Mouse (Mus musculus) embryo, embryonic 11 days (tissue): ENCODE results near the gene Hoxc8.

Experiments
- DNase-seq: peaks from one replicate; pipeline ENCODE4 v3.0.0-alpha.2; 2015

Gene Hoxc8

DNA sequence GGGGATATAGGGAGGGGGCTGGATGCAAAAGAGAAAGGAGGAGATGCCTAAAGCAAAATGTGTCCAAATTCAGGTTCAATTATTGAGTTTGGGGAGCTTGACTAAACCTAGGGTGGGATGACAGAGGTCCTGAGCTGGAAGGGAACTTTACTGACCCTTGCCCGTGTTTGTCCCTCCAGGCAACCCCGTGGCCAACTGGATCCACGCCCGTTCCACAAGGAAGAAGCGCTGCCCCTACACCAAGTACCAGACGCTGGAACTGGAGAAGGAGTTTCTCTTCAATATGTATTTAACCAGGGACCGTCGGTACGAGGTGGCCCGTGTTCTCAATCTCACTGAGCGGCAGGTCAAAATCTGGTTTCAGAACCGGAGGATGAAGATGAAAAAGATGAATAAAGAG is 6.7 kb upstream of the Hoxc8 start:
- no peak for DNase-seq

DNA sequence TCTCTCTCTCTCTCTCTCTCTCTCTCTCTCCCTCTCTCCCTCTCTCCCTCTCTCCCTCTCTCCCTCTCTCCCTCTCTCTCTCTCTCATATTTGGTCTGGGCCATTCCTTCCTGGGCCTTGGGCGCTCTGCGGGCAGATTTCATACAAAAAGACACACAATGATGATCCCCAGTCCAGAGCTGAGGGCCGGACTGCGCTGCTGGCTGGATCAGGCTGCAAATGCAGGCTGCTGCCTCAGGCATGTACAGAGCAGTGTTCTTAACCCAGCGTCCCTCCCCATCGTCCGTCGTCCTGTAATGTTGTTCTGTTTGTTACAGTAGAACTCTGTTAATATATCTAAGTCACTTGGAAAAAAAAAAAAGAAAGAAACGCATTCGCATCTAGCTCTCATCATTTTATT is 5.9 kb upstream of the Hoxc8 start:
- no peak for DNase-seq

DNA sequence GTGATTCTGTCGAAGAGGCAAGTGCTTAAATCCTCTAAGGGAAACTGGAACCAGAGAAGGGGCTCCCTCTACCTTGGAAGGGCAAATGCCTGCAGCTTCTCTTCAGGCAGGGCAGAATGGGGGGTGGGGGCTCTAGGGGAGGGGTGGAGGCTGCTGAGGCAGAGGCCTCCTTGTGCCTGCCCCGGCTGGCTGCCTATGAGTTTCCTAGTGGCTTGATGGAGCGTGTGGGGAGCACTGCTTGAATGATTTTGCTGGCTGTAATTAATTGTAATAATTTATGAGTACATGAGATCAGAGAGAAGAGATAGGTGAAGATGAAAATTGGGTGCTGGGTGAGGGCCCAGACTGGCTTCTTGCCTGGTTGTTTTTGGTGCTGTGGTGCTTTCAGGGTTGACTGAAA is 5.5 kb upstream of the Hoxc8 start:
- no peak for DNase-seq

DNA sequence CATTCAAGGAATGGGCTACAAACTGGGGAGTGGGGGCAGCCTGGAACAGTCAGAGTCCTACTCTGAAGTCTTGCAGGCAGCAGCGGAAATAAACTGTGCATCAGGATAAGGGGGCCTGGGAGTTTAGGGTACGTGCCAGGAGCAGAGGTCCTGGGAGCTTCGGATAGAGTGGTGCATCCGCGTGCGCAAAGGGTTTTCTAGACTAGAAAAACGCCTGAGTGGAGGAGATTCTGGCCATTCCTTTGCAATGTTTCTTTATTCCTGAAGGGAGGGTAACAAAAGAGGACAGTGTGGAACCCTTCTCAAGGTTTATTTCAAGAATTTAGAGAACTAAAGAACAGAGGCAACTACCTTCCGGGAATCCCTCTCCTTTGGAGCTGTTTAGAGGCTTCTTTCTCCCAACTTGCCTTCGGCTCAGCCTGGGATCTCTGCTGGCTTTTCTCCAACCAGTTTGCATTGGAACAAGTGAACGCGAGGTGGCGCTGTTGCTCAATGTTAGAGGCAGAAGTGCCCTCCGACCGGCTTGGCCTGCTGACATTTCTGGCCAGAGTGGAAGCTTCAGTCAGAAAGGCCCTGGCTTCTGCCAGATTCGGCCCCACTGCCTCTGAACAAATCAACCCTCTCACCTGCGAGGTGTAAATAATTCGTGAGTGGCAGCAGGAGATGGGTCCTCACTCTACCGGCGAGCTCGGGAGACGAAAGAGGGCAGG is 3.1 kb upstream of the Hoxc8 start:
- peak; percentile 96 for DNase-seq

DNA sequence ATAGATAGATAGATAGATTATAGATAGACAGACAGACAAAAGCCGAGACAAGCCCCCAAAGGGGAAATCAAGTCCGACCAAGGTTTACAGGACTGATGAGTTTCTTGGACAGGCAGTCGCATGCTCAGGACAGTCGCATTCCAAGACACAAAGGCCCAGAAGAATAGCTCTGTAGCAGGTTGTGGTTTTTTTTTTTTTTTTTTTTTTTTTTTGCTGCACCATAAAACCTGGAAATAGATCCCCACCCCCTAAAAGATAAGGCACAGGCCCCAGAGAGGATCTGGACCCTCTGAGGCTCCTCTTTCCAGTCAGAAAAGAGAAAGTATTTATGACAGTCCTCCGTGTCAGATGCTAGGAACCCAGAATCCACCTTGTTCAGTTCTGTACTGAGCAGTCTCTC is 2.3 kb upstream of the Hoxc8 start:
- no peak for DNase-seq

DNA sequence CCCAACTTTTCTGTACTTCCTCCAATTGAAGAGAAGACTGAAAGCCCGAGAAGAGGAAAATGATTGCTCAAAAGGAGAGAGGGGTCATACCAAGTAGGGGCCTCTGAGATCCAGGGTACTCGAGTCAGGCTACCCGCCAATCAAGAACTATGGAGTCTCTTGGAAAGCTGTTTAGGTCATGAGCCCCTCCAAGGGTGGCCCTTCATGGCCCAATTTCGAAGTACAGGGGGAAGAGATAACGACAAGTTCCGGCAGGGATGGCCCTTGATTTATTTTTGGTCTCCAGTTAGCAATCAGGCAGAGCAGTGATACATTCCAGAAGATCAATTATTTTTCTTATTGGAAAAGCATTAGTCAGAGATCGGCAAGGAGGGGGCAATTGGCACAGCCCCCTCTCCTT is 1.4 kb downstream of the Hoxc8 start:
- no peak for DNase-seq

DNA sequence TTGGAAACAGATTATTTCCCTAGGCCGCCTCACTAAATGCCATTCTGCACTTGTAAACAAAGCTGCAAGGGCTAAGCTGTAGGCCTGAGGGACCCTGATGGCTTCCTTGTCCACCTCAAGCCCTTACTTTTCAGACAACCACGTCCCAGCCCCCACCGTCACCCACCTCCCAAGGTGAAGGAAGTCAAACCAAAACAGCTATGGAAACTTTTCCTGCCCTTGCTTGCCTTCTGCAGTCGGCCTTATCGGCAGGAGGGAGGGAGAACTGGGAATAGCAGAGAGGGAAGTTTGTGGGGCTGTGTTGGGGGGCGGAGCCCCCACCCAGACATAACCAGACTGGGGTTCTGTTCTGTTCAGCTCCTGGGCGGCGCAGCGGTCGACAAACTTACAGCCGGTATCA is 1.8 kb downstream of the Hoxc8 start:
- no peak for DNase-seq

DNA sequence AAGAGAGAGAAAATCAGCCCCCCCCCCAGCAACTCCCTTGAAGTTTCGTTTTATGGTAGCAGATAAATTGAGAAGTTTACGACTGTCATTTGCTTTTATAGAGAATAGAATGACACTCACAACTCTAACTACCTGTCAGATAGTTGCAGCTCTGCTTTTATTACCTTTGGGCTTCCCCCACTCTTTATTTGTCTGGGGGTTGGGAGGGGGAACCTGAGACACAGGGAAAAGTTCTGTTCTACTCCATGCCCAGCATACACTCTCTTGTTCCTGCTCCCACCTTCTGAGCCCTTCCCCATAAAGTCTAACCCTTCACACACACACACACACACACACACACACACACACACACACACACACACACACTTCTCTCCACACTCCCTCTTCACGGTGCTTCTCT is 2.5 kb downstream of the Hoxc8 start:
- DNase-seq: no peak

DNA sequence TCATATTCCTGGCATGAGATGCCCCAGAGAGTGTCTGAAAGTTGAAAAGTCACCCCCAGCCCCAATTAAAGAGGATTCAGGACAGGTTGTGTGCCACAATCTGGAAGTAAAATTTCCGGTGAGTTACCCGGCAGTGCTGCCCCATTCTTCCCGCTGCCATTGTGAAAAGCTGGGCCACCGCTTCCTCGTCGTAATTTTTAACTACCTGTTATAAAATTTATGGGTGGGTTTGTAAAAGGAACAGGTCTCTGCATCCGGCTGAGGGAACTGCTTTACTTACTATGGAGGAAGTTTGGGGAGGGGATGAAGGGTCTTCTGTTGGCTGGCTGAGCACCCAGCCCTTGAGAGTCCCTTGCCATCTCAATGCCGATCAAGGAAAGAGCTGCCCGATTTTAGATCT is 6.1 kb downstream of the Hoxc8 start:
- DNase-seq: no peak

DNA sequence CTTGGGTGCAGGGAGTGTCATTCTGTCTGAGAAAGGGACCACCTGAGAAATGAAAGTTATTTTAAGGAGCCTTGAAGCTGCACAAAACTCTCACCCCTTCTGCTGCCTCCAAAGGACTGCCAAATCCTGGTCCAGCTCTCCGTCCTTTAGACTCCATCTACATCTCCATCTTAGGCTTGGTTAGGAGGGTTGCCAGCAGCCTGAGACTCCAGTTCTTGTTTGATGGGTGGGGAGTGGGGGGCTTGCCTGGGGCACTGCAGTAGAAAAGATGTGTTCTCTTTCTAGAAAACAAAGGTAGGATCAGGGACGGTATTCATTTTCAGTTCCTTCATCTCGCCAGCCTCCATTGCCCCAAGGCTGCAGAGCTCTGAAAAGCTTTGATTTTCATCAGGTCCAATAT is 7.0 kb downstream of the Hoxc8 start:
- DNase-seq: no peak

DNA sequence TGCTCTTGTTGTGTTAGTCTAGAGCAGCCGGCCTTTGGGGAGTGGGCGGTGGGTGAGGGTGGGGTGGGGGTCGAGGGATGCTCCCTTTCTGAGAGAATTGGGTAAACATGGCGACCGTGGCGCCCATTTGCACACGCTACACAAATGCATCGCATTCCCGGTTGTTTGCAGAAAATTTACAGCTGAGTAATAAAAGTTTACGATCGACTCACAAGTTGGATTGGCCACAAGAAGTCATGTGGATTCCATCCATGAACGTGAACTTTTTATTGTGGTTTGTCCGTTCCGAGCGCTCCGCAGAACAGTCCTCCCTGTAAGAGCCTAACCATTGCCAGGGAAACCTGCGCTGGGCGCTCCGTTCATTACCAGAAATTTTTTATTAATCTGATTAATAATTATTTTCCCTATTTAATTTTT is 7.5 kb downstream of the Hoxc8 start, which contains the start of gene Hoxc6:
Hoxc6 (plus strand) TSS at position 319 of the 417 bp plus-strand sequence.
- DNase-seq: peak; percentile 80

DNA sequence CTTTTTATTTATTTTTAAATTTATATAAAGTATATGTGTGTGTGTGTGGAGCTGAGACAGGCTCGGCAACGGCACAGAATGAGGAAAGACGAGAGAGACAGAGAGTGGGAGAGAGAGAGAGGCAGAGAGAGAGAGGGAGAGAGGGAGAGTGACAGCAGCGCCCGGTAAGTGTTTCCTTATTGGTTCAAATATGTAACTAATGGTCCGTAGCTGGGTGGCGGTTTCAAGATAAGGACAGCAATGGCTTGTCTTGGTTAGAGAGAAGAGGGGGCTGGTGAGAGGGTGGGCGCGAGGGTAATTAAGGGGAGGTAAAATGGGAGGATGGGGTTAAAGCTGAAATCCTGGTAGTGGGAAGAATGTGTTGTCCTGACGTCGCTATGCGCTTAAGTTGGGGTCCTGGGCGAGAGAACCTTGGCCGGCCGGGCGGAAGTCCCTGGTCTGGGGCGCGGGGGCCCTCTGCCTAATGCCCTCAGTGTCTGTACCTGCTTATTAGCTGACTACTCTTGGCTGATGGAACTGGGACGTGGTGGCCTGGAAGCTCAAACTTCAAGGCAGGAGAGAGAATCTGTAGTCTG is 8.3 kb downstream of the Hoxc8 start:
- DNase-seq: no peak

DNA sequence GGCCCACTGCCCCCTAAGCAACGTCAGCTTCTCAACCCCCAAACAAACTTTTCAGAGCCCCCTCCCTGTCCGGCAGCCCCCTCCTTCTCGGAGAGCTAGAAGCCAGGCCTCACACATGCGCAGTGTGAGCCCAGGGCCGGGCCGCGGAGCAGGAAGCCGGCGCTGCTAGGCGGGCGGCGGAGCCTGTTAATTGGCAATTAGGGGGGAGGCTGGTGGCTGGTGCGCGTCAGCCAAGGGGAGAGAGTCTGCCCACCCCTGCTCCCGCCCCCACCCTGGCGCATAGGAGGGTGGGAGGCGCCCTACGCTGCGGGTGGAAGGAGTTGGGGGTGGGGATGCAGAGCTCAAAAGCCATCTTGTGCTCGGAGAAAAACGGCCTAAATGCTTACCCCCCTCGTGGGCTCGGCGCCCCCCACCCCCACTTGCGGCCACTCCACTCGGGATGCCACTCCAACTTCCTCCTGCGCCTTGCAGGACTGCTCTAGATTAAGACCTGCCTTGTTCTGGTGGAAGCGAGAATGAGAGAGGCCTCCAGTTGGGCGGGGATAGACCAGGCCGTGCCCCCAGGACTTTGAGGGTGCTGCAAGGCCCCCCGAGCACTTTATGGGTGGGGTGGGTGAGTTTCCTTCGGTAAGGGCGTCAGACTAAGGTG is 8.9 kb downstream of the Hoxc8 start:
- DNase-seq: peak; percentile 89

DNA sequence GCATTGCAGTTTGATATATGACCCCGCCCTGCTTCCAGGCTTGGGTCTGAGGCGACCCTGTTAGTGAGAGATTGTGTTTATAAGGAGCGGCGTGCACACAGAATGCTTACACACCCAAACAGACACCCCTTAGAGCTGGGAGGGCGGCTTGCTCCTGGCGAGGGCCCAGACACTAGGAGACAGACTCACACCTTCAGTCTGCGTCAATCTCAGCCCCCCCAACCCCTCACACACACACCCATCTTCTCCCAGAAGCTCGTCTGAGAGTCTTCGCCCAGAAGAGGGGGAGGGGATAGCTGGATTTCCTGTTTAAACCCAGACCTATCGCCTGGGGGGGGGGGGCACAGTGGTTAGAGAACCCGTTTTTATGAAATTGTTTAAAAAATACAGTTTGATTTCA is 9.5 kb downstream of the Hoxc8 start:
- no peak for DNase-seq

DNA sequence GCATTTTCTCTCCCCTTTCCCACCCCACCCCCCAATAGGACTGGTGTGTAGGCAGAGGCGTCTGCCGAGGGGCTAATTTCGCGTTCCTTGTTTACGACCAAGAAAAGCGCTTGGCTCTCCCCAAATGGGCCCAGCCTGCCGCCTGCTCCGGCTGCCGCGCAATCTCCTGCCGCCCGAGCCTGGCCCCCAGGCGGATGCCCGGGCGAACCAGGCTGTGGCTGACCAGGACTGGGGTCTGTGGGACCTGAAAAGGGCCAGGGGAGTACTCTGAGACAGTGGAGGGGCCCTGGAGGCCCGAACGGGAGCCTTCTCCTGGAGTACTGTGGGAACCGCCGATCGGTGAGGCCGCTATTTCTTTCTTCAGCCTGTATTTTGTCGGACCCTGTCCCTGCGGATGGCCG is 10.1 kb downstream of the Hoxc8 start:
- no peak for DNase-seq

DNA sequence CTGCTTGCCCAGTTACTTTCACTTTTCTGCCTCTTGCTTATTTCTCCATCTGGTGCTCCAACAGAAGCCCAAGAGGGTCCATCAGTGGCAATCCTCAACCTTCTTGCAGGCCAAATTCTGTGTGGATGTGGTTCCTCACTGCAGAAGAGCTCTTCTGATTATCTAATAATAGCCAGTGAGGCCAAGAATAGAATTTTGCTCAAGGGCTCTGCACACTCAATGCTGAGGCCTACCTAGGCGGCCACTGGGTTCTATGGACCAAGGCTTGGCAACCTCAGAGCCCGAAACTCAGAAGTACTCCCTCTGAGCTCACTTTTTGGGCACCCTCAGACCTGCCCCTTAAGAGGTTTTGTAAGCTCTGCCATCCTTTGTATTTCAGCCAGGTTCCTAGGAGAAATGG is 11.0 kb downstream of the Hoxc8 start:
- DNase-seq: no peak

DNA sequence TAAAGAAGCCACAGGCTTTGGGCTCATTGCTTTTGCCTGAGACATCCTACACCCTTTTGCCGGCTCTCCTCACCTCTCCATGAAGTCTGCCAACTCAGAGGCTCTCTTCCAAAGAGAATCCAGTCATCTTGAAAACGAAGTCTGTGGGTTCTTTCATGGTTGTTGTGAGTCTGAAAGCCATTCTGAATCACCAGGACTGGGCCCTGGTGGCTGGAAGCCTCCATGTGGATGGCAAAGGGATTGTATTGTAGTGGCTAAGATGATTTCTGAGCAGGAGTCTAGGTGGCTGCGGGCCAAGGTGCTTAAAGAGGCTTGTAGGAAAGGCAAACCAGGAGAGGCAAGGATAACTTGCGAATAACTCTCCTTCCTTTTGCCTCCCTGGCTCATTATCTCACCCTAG is 11.7 kb downstream of the Hoxc8 start:
- no peak for DNase-seq

DNA sequence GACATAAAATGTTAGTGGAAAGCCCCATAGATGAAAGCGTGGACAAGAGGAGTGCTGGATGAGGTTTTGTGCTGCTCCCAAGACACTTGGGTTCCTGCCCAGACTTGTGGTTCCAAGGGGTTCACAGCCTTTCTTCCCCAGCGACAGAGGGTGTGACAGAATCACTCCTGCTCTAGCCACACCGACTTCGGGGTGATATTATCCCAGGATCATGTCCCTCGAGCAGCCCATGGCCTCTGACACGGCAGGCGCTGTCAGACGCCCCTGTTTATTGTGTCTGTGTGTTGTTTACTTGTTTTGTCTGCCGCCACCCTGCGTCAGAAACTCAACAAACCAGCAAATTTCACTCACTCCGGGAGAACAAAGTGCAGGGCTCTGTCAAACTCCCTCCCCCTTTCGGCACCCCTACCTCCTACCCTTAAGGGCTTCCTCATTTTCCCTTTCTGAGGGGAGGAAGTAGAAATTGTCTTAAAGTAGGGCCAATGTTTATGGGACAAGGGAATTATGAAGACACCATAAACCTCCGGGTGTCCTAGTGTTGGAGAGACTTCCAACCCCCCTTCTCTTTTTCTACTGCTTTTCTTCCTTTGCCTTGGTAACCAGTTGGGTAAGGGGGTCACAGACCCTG is 12.5 kb downstream of the Hoxc8 start:
- DNase-seq: no peak

DNA sequence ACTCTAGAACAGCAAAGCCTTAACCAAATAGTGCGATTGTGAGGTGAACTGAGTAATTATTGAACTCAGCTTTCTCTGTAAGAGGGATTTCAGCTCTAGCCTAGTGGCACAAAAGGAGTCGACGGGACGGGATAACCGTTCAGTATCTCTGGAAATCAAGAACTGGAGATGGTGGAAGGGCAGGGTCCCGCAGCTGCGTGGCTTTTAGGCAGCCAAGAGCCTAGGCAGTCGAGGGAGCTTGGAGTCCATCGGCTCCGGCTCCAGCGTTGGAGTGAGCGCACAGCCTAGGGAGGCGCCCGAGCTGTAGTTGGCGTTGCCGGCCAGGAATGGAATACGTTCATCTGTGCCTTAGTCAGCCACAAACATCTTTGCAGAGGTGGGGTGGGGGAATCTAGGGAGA is 14.9 kb downstream of the Hoxc8 start:
- DNase-seq: peak; percentile 78

DNA sequence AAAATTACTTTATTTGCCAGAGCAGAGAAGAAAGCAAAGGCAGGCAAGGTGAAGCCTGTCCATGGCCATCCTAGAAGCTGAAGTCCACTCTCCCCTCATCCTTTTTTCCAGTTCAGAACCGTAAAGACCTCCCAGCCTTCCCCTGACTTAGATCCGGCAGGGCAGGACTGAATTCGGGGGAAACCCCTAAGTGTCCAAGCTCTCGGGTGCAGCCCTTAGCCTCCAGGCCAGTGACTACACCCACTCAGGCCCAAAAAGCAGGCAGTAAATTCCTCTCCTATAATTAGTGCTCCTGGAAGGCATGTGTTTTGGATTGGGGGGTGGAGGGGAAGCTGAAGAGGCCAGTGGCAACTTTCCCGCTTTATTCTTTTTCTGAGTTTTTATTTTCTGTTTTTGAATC is 15.4 kb downstream of the Hoxc8 start:
- DNase-seq: no peak

DNA sequence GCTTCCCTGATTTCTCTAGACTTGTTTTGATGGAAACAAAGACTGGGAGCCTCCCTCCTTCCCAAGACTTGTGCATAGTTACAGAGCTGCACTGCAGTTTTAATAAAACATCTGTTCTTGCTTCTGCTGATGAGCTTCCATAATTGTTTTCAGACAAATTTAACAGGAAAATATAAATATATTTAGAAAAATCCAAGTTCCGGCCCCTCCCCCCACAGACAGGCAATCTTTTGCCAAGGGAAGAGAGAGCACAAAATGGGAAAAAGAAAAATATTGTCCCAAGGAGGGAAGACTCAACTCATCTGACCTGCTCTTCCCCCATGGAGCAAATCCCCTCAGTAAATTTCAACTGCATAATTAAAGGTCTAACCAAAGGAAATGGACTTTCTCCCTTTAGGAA is 15.9 kb downstream of the Hoxc8 start:
- DNase-seq: no peak

DNA sequence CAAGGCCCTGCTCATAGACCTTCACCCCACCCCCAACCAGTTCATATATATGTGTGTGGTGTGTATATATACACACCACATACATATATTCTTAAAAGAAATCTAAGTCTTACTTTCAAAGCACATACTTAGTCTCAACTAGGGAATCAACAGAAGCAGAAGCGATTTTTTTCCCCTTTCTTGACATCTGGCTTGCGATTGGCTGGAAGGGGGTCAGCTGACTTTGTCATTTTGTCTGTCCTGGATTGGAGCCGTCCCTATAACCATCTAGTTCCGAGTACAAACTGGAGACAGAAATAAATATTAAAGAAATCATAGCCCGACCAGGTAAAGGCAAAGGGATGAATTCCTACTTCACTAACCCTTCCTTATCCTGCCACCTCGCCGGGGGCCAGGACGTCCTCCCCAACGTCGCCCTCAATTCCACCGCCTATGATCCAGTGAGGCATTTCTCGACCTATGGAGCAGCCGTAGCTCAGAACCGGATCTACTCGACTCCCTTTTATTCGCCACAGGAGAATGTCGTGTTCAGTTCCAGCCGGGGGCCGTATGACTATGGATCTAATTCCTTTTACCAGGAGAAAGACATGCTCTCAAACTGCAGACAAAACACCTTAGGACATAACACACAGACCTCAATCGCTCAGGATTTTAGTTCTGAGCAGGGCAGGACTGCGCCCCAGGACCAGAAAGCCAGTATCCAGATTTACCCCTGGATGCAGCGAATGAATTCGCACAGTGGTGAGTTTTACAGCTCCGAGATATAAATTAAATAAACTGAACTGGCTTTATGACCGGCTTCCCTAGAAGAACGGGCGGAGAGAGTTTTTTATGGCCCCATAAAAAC is 19.1 kb downstream of the Hoxc8 start:
- no peak for DNase-seq
